Mouse (Mus musculus) forebrain, embryonic 16.5 days (tissue): ENCODE measurements around the gene Nudt7. TPM values are rescaled to one million over a fixed set of nuclear protein-coding genes. Genes with fewer than 3 reads are reported as not detected.

Source experiments
- ATAC-seq: fragments of 200-750 bp; cut with Nextera tagmentation; 2 replicates; pipeline ENCODE4 v1.8.0; 2017; ENCODE audit warnings: mild to moderate bottlenecking, moderate library complexity
- H3K27ac ChIP-seq: fragments of 300-500 bp; sonication (generic); 2 replicates; pipeline ENCODE4 v1.5.1; 2014; ENCODE audit warnings: low read length, control low read depth
- H3K27me3 ChIP-seq: fragments of 300-500 bp; sonication (generic); replicated peaks from 2 replicates; pipeline ENCODE4 v1.6.1; 2014; ENCODE audit warnings: low read length; ENCODE audit not compliant: control insufficient read depth, insufficient read depth
- H3K36me3 ChIP-seq: fragments of 300-500 bp; sonication (generic); 2 replicates; pipeline ENCODE4 v1.6.1; 2014; ENCODE audit not compliant: control insufficient read depth, insufficient read depth
- H3K4me1 ChIP-seq: fragments of 300-500 bp; sonication (generic); replicated peaks from 2 replicates; pipeline ENCODE4 v1.6.1; 2014; ENCODE audit warnings: low read length; ENCODE audit not compliant: control insufficient read depth, insufficient read depth
- H3K4me2 ChIP-seq: fragments of 300-500 bp; sonication (generic); 2 replicates; pipeline ENCODE4 v1.6.1; 2014; ENCODE audit warnings: mild to moderate bottlenecking, low read length, control low read depth
- H3K4me3 ChIP-seq: fragments of 300-500 bp; sonication (generic); replicated peaks from 2 replicates; pipeline ENCODE4 v1.5.1; 2014; ENCODE audit warnings: mild to moderate bottlenecking, low read length, control low read depth
- H3K9ac ChIP-seq: fragments of 300-500 bp; sonication (generic); replicated peaks from 2 replicates; pipeline ENCODE4 v1.6.1; 2014; ENCODE audit warnings: low read depth, low read length, control low read depth
- H3K9me3 ChIP-seq: fragments of 300-500 bp; sonication (generic); 2 replicates; pipeline ENCODE4 v1.6.1; 2016; ENCODE audit warnings: low read length; ENCODE audit not compliant: control insufficient read depth
- WGBS: fragments of 180-500 bp; shearing (Covaris S2); extraction: QIAGEN DNeasy Blood & Tissue Kit; methylation state at CpG from one replicate; pipeline ENCODE4 v1.1.7; 2014; 5-methylcytosine and 5-hydroxymethylcytosine counted together
- polyA plus RNA-seq: library from polyadenylated mRNA; unstranded; fragments of >200 nt; fragmentation: Nextera tagmentation; extraction: Ambion mirVana; gene quantifications from 2 replicates; pipeline ENCODE4 v1.2.1, GENCODE M21; 2015

Gene Nudt7
- polyA plus RNA-seq, 1 experiment from 2014 or later = 2.6 TPM

- H3K36me3 ChIP-seq = no peaks in the 10 kb centered on the region
- no peaks in the 10 kb centered on the region for H3K9me3 ChIP-seq
- 90% methylated on average over 5 of the region's 5 CpGs for WGBS
- no peaks in the 10 kb centered on the region for H3K27me3 ChIP-seq
- H3K9ac ChIP-seq = no peak overlapping the region
- no peak overlapping the region for H3K4me3 ChIP-seq
- no peak overlapping the region for H3K27ac ChIP-seq
- H3K4me2 ChIP-seq = no peak overlapping the region
- peaks cover 6% of the 10 kb centered on the region for H3K4me1 ChIP-seq
- no peak for ATAC-seq
Observed at GRCm38 (mm10) chr8:114137181-114137580, 3.8 kb downstream of the Nudt7 start.

- Histone ChIP-seq H3K9ac (no peak overlapping the region), H3K4me3 (no peak overlapping the region), H3K36me3 (no peaks in the 10 kb centered on the region), H3K27ac (no peak overlapping the region), H3K4me2 (no peak overlapping the region), H3K4me1 (no peaks in the 10 kb centered on the region), H3K9me3 (no peaks in the 10 kb centered on the region), H3K27me3 (no peaks in the 10 kb centered on the region)
- WGBS = 68% methylated on average over 2 of the region's 2 CpGs
- ATAC-seq = no peak
Observed at GRCm38 (mm10) chr8:114140437-114140836, 7.1 kb downstream of the Nudt7 start.

- H3K27ac ChIP-seq = no peak overlapping the region
- no peak overlapping the region for H3K4me3 ChIP-seq
- H3K4me1 ChIP-seq = no peaks in the 10 kb centered on the region
- H3K9ac ChIP-seq = no peak overlapping the region
- no peaks in the 10 kb centered on the region for H3K27me3 ChIP-seq
- no peaks in the 10 kb centered on the region for H3K9me3 ChIP-seq
- no peak for ATAC-seq
- H3K4me2 ChIP-seq = no peak overlapping the region
- no peaks in the 10 kb centered on the region for H3K36me3 ChIP-seq
Observed at GRCm38 (mm10) chr8:114142199-114142598, 8.8 kb downstream of the Nudt7 start.

- WGBS = 86% methylated on average over 4 of the region's 4 CpGs
- Histone ChIP-seq H3K27me3 (no peaks in the 10 kb centered on the region), H3K4me3 (no peak overlapping the region), H3K9ac (no peak overlapping the region), H3K4me2 (no peak overlapping the region), H3K27ac (no peak overlapping the region), H3K36me3 (no peaks in the 10 kb centered on the region), H3K9me3 (no peaks in the 10 kb centered on the region; the same call in 1 of the 2 replicates), H3K4me1 (no peaks in the 10 kb centered on the region)
- no peak for ATAC-seq
Observed at GRCm38 (mm10) chr8:114143645-114144290, 10.4 kb downstream of the Nudt7 start.

GRCm38 (mm10) chr8:114153311-114154045 lies 20.1 kb downstream of the Nudt7 start:
- no peaks in the 10 kb centered on the region for H3K9me3 ChIP-seq
- H3K27ac ChIP-seq = no peak overlapping the region
- ATAC-seq = no peak
- H3K36me3 ChIP-seq = no peaks in the 10 kb centered on the region
- WGBS = 76% methylated on average over 6 of the region's 6 CpGs
- no peak overlapping the region for H3K9ac ChIP-seq
- no peak overlapping the region for H3K4me3 ChIP-seq
- no peaks in the 10 kb centered on the region for H3K27me3 ChIP-seq
- no peaks in the 10 kb centered on the region for H3K4me1 ChIP-seq
- H3K4me2 ChIP-seq = no peak overlapping the region

- Histone ChIP-seq H3K9me3 (no peaks in the 10 kb centered on the region), H3K27me3 (no peaks in the 10 kb centered on the region), H3K36me3 (no peaks in the 10 kb centered on the region), H3K4me1 (no peaks in the 10 kb centered on the region), H3K4me3 (no peak overlapping the region), H3K27ac (no peak overlapping the region), H3K9ac (no peak overlapping the region), H3K4me2 (no peak overlapping the region)
- WGBS = 21% methylated on average over 2 of the region's 2 CpGs
- ATAC-seq = peak; percentile 47; the same call in 1 of the 2 replicates
Observed at GRCm38 (mm10) chr8:114158586-114158985, 25.2 kb downstream of the Nudt7 start.

- WGBS = 86% methylated on average over 3 of the region's 3 CpGs
- no peaks in the 10 kb centered on the region for H3K4me1 ChIP-seq
Observed at GRCm38 (mm10) chr8:114159666-114160065, 26.3 kb downstream of the Nudt7 start.

GRCm38 (mm10) chr8:114163871-114164270 lies 30.5 kb downstream of the Nudt7 start:
- no peaks in the 10 kb centered on the region for H3K9me3 ChIP-seq
- H3K9ac ChIP-seq = no peak overlapping the region
- H3K36me3 ChIP-seq = no peaks in the 10 kb centered on the region
- 92% methylated on average over 3 of the region's 3 CpGs for WGBS
- H3K4me3 ChIP-seq = no peak overlapping the region
- H3K27me3 ChIP-seq = no peaks in the 10 kb centered on the region
- no peak for ATAC-seq
- H3K4me2 ChIP-seq = no peak overlapping the region
- no peak overlapping the region for H3K27ac ChIP-seq
- no peaks in the 10 kb centered on the region; the same call in none of the 2 replicates for H3K4me1 ChIP-seq

More at GRCm38 (mm10) chr8:114159666-114160065, 26.3 kb downstream of the Nudt7 start:
- H3K4me2 ChIP-seq = no peak overlapping the region
- no peak overlapping the region for H3K4me3 ChIP-seq
- H3K9ac ChIP-seq = no peak overlapping the region
- no peaks in the 10 kb centered on the region for H3K9me3 ChIP-seq
- H3K27ac ChIP-seq = no peak overlapping the region
- H3K36me3 ChIP-seq = no peaks in the 10 kb centered on the region
- ATAC-seq = no peak
- H3K27me3 ChIP-seq = no peaks in the 10 kb centered on the region

- Histone ChIP-seq H3K9ac (no peak overlapping the region), H3K4me3 (no peak overlapping the region), H3K9me3 (no peaks in the 10 kb centered on the region), H3K36me3 (no peaks in the 10 kb centered on the region), H3K27me3 (no peaks in the 10 kb centered on the region), H3K27ac (no peak overlapping the region), H3K4me1 (no peaks in the 10 kb centered on the region; the same call in none of the 2 replicates), H3K4me2 (no peak overlapping the region)
- no peak for ATAC-seq
- 87% methylated on average over 6 of the region's 6 CpGs for whole genome bisulfite sequencing
Observed at GRCm38 (mm10) chr8:114164444-114165096, 31.2 kb downstream of the Nudt7 start.
